Mouse (Mus musculus): ENCODE data around the gene Ccdc167. TPM values are rescaled to one million over a fixed set of nuclear protein-coding genes. Genes with fewer than 3 reads are reported as not detected.
A peak's percentile ranks its signal among the peaks of the same experiment; 100 is the strongest.

The Ccdc167 gene
- polyA plus RNA-seq, 1 experiment from 2014 or later, result 10.8 TPM

DNA sequence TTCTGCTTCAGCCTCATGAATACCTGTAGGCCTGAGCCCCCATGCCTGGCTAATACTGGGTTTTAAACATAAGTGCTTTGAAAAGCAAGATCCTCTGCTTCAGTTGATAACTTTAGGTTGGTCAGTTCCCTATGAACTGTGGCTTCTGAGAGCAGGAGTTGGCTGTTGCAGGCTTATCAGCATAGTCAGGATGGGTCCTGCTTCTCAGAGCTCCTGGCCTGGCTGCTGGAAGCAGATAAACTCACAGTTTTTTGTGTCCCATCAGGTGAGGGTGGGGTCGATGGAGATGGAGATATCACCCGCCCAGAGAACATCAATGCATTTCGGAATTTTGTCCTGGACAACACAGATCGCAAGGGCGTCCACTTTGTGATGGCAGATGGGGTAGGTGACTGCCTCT is 30.1 kb downstream of the Ccdc167 start:
- DNase-seq (ENCODE audit: low spot score), result no peak

DNA sequence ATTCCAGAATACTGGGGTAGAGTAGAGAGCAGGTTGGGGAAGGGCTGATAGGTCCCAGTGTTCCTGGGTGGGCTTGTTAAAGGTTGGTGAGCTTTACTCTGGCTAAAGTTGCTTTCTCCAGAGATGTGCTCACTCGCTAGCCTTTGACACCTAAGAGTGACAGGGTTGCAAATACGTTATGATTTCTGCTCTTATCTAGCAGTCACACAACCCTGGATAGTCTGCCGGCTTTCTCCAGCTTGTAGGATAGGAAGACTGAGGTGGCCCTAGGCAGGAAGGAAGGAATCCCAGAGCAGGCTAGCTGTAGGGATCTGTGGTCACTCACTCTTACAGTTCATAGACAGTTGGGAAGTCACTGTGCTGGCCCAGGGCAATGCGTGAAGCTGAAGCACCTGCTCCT is 32.6 kb downstream of the Ccdc167 start:
- DNase-seq (ENCODE audit: low spot score), result no peak

DNA sequence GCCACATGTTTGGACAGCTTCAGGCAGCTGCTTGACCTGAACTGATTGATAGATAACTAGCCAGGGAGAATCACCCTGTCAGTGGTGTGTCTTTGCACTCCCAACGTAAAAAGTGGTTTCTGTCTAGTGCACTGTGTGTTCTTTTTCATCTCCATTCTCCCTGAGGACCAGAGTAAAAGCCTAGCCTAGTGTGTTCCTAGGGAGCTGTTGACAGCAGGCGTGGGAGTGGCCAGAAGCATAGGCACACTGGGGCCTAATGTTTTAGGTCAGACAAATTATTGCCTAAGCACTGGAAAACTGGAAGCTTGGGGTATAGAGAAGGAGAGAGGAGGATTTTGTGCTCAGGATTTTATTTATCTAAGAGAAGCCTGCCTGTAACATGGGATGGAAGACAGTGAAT is 33.7 kb downstream of the Ccdc167 start:
- DNase-seq (ENCODE audit: low spot score), result no peak

DNA sequence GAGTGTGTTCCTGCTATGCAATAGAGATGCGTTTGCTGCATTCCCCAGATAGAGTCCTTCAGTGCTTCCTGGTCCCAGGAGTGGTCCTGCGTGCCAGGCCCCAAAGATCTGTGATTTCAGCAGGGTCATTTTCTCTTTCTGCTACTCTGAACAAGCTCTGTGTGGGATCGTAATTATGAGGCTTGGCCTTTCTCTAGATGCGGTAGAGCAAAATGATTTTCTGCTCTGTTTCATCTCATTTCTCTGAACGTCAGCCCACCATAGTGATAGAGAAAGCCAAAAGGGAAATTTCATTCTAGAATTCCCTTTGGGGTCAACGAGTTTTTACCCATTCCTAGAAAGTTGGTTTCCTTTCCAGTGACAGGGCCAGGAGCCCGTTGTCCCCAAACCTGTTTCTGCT is 34.6 kb downstream of the Ccdc167 start:
- no peak for DNase-seq (ENCODE audit: low spot score)

DNA sequence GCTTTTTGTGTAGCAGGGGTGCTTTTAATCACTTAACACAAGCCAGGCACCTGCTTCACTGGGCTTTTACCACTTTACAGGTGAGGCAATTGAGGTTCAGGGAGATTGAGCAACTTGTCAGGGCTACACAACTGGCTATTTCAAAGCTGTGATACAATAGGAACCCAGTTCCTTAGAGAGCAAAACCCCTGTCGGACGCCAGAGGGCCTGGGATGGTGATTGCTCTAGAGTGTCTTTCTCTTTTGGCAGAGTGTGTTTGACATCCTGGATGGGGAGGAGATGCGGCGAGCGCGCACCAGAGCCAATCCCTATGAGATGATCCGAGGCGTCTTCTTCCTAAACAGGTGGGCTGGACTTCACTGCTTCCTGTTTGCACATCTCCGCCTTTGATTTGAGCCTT is 35.2 kb downstream of the Ccdc167 start:
- DNase-seq (ENCODE audit: low spot score), result no peak

DNA sequence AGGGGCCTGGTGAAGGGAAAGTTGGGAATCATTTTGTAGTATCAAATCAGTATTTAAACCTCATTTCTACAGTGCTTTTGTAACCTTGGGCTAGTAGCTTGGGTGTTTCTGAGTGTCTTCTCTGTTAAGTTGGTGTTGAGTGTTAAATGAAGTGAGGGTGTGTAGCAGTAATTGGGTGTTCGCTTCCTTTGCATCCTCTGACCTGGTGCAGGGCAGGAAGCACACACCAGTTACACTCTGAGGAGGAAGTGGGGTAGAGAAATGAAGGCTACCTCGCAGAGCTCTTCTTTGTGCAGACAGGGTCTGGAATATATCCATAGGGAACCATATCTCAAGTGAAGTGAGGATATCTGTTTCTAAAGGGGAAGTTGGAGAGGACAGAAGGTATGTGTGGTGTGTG is 35.9 kb downstream of the Ccdc167 start:
- no peak for DNase-seq (ENCODE audit: low spot score)

DNA sequence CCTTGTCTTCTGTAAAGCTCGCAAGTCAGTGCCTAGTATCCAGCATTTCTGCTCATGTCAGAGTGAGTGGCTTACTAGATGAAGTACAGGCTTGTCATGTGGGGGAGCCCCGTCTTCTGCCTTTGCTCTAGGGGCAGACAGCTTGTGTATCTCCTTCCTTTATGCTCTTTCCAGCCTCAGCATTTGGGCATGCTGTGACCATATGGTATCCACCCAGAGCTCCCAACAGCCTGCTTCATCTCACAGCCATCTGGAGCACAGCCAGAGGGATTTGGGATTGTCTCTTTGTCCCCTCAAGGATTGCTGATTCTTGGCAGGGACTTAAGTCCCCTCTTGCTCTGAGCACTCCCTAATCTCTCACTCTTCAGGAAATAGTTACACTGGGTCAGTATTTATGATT is 36.7 kb downstream of the Ccdc167 start:
- DNase-seq (ENCODE audit: low spot score), result no peak

DNA sequence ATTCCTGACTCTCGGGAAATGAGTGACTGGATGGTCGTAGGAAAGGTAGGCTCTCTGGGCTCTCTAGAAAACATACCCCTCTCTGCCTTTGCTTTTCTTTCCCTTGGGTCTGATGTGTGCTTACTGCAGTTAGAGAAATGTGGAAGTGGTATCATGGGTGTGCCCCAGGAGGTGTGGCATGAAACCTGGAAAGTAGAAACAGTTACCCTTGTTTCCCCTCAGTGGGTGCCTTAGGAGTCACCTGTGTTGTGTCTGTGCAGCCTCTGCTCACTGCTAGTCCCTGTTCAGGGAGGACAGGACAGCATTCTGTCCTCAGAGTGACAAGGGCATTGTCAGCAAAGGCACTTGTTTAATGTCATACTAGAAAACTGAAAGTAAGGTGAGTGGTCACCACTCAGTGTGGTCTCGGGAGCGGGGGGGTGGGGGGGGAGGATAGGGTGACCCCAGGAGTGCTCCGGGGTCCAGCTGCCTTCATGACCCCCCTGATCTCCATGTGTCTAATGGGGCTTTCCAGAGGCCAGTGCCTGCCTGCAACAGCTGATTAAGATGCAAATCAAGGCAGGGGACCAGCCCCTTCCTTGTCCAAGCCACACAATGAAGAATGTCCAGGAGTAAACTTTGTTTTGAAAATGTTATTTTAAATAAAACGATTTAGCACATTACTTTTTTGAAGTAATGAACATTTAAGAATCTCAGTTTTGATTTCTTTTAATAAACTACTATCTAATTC is 37.6 kb downstream of the Ccdc167 start:
- DNase-seq (ENCODE audit: low spot score), result no peak

DNA sequence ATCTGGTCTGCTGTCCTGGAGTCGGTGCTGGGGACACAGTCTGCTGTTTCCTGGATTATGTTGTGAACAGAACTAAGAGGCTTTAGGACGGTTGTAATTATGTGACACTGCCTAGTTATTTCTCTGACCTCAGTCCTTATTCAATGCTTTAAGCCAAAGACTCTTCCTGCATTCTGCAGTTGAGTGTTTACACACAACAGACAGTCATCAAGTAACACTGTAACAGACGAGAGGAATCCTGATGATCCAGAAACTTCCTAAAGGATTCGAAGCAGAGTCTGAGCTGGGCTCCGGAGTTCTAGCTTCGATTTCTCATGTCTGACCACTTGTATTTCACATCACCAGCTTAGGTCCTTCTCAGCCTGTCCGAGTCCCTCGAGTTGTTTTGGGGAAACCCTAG is 38.3 kb downstream of the Ccdc167 start:
- DNase-seq (ENCODE audit: low spot score), result no peak

DNA sequence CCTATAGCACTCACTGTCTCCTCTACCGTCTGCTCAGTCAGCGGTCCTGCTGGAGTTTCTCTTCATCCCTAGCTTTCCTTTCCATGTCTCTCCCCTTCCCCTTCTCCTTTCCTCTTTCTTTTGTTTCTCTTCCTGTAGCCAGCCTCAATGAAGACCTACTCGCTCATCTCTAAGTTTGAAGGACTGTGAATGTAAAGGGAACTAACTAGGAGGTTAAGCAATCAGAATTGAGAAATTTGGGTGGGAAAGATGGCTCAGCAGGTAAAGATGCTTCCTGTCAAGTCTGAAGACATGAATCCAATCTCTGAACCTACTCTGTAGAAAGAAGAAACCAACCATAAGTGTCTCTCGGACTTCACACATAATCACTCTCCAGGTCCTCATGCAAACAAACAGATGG is 43.5 kb downstream of the Ccdc167 start:
- DNase-seq (ENCODE audit: low spot score), result no peak

DNA sequence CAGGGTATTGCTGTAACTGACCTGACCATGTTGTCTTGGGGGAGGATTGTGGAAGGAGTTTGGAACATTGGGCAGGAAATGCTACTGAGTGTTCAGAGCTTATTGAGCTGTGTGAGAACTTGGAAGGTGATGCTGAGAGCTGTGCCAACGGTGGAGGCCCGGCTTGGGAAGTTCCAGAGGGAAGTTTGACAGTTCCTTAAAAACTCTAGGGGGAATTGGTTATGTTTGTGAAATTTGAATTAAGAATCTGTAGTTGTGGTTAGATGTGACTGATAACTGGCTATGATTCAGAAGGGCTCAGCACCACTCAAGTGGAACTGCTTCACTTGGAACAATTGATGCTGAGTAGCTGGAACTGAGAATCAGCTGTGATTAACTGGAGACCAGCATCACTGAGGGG is 45.8 kb downstream of the Ccdc167 start:
- DNase-seq (ENCODE audit: low spot score), result no peak

DNA sequence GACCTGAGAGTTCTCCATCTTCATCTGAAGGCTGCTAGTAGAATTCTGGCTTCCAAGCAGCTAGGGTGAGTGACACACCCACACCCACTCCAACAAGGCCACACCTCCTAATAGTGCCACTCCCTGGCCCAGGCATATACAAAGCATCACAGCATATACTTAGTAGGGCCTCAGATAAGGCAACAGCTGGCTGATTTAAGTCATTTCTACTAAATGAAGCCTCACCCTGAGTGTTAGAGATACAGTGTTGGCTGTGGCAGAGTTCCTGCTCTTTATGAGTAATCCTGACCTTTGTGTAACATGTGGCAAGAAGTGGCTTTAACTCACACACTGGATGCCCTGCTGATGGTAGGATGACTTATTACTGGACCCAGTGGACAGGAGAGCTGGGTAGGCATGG is 46.9 kb downstream of the Ccdc167 start:
- no peak for DNase-seq (ENCODE audit: low spot score)

DNA sequence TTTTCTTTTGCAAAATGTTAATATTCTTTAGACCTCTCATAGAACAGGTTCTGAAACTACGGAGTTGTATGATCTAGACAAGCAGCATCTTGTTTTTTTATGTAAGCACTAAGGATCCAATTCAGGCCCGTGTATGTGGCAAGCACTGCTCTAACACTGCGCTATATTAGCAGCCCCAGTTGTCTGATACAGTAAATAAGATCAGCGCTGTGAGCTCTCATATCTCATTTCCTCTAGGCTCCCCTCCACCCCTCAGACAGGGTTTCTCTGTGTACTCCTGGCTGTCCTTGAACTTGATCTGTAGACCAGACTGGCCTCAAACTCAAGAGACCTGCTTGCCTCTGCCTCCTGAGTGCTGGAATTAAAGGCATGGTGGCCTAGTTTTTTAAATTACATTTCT is 47.8 kb downstream of the Ccdc167 start:
- no peak for DNase-seq (ENCODE audit: low spot score)

DNA sequence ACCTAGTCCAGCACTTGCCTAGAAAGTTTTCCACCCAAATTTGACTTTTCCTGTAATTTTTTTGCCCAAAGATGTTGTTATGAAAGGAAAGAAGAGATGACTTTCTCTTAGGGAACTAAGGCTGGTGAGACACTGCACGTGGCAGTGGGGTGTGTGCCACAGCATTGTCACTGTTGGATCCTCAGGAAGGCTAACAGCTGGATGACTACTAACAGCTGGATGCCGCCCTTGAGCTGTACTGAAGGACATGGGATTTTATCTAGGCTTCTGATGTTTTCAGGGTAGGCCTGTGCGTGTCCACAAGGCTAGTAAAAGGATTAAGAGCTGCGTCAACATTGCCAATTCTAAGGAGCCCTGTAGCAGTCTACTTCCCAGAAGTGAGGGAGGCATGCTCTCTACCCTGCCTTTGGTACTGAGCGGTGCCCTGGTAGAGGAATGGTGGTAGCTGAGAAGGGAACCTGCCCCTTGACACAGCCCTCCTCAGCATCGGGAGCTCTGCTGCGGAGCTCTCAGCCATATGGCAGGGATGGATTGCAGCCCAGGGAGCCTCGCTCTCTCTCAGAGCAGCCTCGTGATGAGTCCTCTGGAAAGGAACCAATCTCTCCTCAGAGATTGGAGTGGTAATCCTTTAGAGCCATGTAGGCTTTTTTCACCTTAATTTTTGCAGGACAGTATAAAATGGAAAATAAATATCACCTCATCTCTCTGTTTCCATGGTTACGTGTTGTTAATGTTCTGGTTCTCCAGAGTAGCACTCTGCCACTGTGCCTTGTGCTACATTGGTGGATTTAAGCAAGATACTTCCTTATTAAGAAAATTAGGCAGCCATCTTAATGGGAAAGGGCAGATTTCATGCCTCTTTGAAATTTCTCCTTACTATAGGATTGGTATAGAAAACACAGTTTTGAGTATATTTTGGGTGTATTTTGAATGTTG is 48.5 kb downstream of the Ccdc167 start:
- DNase-seq (ENCODE audit: low spot score), result no peak

DNA sequence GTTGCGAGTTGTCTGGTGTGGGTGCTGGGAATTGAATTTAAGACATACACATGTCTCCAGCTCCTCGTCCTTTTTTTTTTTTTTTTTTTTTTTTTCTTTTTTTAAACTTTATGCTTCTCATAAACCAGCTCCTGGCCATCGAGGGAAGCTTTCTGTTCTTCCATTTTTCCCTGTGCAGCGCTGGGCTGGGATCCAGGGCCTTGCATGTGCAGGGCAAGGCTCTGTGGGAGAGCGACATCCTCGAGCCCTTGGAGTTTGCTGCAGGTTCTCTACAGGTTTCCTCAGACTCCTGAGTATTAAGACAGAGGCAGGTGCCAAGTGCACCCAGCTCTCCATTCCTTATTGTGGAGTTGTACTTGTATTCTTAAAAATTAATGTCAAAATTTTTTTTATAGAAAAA is 54.7 kb downstream of the Ccdc167 start:
- DNase-seq (ENCODE audit: low spot score), result no peak

DNA sequence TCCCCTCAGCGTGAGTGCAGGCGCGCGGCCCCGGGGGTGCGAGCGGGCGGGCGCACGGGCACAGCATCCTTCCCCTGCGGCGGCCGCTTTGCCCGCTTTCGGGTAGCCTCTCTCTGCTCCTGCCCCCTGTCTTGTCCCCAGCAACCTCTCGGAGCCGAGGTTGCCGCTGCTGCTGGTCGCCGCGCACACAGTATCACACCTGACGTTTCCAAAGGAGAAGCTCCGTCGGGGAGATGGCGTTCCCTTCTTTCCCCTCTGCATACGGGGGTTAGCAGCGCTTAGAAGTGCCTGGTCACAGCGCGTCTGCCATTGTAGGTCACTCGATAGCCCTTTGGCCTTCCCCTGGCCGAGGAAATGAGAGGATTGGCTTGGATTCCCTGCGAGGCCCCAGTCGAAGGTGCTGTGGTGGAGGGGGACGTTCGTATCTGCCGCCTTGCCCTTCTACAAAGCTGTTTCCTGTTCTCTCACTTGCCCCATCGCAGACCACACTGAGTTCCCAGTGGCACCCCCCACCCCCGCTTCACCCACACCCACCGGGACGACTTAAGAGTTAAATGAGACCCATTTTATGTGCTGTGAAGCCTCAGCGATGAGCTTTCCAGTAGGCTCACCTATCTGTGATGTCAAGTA is 56.0 kb downstream of the Ccdc167 start:
- DNase-seq (ENCODE audit: low spot score), result peak; percentile 44

DNA sequence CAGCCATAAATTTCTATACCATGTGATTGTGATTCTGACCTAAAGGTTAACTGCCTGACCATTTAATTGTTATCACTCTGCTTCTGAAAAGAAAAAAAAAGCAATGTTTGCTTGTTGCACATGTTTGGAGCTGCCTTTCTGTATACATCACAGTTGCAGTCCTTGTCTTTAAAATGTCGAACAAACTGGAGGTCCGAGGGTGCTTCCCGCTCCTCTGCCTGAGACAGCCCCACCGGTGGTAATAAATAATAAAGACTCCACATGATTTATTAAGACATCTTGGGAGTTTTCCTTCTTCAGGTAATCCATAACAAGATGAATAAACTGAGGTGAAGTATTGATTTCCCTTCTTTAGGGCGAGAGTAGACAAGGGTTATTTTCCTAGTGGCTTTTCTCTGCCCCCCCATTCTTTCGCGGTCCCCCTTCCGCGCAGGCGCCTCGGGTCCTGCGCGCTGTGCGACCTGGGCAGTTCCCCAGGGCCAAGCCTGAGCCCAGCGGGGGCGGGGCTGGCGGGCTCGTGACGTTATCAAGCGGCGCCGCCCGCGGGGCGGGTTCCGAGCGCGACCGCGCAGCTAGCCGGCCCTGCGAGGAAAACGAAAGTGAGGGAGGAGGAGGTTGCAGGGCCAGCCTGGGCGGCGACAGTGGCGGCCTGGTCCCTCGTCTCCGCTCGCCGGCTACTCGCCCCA is 56.6 kb downstream of the Ccdc167 start, which contains the start of gene Cmtr1:
TSS of gene Cmtr1 (plus strand) at position 520 of the 686 bp plus-strand sequence.
- peak; percentile 91 for DNase-seq (ENCODE audit: low spot score)

DNA sequence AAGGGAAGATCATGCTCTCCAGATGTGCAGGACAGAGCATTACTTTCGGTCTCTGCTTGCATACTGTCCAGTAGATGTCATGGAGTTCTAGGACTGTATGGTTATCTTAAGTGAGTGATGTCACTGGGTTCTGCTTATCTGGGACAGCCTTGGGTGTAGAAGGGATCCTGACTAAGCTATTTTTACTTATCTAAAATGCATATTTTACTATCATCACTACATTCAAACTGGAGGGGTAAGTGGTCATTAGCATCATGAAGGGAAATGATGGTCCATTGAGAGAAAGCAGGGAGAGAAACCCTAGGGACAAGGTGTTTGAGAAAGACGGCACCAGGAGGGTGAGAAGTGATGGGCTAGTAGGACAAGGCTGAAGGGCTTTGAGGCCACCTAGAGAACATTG is 58.6 kb downstream of the Ccdc167 start:
- DNase-seq (ENCODE audit: low spot score), result no peak

DNA sequence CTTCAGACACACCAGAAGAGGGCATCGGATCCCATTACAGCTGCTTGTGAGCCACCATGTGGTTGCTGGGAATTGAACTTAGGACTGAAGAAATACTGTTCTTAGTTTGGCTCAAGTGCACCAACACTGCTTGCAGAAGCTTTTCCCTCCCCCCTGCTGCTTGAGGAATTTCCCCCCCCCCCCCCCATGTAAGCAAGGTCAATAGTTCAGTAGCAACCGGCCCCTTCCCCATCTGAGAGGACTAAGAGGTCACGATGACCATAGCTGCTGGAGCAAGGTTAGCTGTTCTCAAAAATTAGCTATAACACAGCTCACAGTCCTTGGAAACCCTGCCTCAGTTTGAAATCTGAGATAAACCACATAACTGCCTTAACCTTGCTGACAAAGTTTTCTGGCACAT is 74.6 kb downstream of the Ccdc167 start:
- DNase-seq (ENCODE audit: low spot score), result no peak

DNA sequence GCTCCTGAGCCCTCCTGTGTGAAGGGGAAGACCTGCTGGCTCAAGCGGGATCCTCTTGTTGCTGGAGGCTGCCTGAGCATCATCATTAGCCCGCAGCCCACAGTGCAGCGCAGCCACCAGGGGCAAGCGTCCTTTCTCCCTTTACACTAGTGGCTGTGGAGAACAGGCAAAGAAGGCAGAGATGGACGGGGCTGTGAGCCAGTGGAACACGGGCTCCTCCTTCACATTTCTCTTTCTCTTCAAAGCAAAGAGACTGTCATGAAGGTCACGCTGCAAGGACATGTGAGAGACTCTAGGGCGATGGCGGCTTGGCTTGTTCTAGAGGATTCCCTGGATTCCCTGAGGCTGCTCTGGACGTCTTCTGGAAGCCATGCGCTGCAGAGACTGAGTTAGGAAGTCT is 75.9 kb downstream of the Ccdc167 start:
- DNase-seq (ENCODE audit: low spot score), result no peak

DNA sequence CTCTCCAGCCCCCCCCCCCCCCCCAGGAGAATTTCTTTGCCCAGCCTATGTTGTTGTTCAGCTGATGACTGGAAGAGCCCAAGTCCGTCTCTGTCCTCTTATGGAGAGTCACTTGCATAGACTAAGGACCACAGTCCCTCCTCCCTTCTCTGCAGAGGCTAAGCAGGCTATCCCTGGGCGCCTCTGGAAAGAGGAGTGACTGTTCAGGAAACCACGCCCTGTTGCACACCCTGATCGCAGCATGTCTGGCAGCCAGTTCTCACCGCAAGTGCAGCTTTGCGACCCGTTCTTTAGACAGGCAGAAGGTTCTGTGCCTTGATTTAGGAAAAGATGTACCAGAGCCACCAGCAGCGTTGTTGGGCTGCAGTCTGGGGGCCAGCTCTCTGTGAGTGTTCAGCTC is 78.9 kb downstream of the Ccdc167 start:
- DNase-seq (ENCODE audit: low spot score), result no peak

DNA sequence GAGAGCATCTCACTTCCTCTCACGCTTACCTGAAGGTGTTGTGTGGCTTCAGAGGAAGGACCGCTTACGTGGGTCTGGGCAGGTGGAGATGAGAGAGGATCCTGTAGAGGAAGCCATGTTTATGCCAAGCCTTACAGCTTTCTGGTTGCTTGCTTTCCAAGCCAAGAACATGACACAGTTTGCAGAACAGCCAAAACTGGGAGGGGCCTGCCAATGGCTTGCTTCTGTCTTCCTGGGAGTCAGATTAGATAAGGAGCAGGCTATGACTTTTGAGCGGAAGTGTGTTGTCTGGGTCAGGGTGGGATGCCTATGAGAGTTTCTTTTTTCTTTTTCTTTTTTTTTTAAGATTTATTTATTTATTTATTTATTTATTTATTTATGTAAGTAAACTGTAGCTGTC is 79.5 kb downstream of the Ccdc167 start:
- no peak for DNase-seq (ENCODE audit: low spot score)
